Mouse (Mus musculus): Measurements from ENCODE around the gene Ly6g6c.

DNA sequence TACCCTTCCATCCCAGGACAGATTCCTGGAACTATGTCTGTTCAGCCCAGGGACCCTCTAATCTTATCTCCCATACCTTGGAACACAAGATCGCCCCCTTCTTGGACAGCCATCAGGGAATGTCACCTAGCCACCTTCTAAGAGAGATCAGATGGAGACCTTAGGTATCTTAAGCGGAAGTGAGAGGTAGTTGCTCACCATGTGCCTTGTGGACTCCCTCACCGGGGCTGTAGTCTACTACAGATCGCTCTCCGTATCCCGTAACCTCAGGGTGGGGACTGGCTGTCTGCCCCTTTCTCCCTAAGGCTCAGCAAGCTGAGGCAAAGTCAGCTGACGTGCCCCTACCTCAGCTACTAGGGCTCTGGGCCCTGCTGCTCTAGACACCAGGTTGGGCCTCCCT lies 38.9 kb downstream of the Ly6g6c start:
- TF ChIP-seq CTCF (IDR thresholded peaks at IDR 0.05; ENCODE audit: extremely low read depth, insufficient read length, insufficient replicate concordance, low read depth, low read length): no peak
- no peak for TF ChIP-seq POLR2A (IDR thresholded peaks at IDR 0.05; ENCODE audit: low read depth, low read length)
